Mouse (Mus musculus) splenic B cell, adult 2 months (primary cell): ENCODE measurements at regions not wholly inside any gene's neighbourhood (a gene's known extent, or its start where the extent isn't known, plus 50 kb on each side); places are given as distances from the start of the nearest gene placed in this dataset.

Experiments used
- DNase-seq: peaks from one replicate; pipeline ENCODE4 v3.0.0-alpha.2; 2011; ENCODE audit warnings: low read depth, low spot score
- H3K27me3 ChIP-seq: 2 replicates; pipeline ENCODE4 v1.6.1; 2012; ENCODE audit warnings: mild to moderate bottlenecking, low read length, moderate library complexity, mixed read lengths; ENCODE audit not compliant: control insufficient read depth, poor library complexity, insufficient read depth, severe bottlenecking
- H3K36me3 ChIP-seq: 2 replicates; pipeline ENCODE4 v1.6.1; 2012; ENCODE audit warnings: mild to moderate bottlenecking, low read length, moderate library complexity, mixed read lengths; ENCODE audit not compliant: control insufficient read depth, poor library complexity, insufficient read depth, severe bottlenecking

DNA sequence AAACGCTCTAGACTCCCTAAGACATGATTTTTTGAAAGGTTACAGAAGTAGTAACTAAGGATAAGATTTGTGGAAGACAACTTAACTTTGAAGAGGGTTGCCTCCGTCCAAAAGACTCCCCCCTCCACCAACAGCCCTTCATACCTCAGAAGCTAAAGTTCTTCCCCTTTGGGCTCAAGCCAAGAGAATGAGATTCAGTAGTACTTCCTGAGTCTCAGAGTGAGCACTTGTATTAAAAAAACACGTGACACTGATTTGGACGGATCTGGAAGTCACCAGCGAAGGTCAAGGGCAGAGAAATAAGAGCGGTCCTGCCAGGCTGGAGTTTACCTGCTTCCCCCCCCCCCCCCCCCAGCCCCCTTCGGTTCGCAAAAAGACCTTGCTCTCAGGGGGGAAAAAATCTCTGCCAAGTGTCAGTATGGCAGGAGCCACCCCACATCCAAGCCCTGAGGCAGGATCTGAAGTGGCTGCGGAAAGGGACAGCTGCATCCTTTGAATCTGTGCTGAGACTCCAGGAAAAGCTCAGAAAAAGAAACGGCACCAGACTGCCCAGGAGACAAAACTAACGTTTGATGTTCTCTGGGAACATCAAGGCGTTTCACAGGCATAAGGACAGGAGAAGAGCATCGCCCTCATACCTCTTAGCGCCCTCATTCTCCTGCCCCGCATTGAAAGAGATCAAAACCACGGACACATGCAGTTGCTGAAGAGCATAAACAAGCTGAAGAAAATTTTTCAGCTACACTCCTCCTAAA is 341.2 kb upstream of the Atp2b1 start:
- DNase-seq = no peak
- Histone ChIP-seq H3K27me3 (no peaks in the 10 kb centered on the region), H3K36me3 (no peaks in the 10 kb centered on the region)

DNA sequence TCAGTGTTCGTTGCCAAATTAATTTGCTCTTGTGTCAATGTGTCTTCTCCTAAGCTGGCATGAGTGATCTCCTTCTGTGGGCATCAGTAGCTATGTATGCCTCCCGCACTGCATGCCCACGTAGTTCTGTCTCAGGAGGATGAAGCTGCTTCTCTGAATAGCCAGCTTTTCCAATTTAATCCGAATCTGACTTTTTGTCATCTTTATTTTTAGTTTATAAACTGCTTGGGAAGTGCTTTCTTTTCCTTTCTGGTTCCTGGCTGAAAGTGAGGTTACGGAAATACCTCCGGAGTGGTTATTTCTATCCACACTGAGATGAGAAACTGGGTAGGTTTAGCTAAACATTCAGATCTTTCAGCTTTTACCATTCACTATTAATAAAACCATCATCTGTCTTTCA is 337.2 kb upstream of the Atp2b1 start:
- H3K27me3 ChIP-seq = no peaks in the 10 kb centered on the region
- no peaks in the 10 kb centered on the region for H3K36me3 ChIP-seq

GRCm38 (mm10) chr10:98584776-98585175 is 329.4 kb upstream of the Atp2b1 start:
- no peaks in the 10 kb centered on the region for H3K27me3 ChIP-seq
- DNase-seq = no peak

More for the DNA sequence above, 337.2 kb upstream of the Atp2b1 start:
- DNase-seq = no peak

DNA sequence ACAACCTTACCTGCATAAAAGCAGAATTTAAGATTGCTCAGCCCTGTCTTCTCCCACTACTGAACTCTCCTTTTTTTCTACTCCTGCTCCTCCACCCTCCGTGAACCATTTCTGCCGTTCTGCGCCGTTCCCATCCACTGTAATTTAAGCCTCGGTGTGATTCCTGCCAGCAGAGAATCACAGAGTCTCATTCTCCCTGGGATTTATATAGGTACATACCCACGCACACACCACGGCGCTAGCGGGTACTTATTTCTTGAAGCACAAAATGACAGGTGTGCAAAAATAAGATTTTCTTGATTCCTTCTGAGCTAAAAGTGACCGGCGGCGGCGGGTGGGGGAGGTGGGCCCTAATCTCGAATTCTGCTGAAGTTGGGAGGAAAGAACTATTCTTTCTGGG is 324.5 kb upstream of the Atp2b1 start:
- H3K36me3 ChIP-seq = no peaks in the 10 kb centered on the region
- H3K27me3 ChIP-seq = no peaks in the 10 kb centered on the region
- no peak for DNase-seq

More at GRCm38 (mm10) chr10:98584776-98585175, 329.4 kb upstream of the Atp2b1 start:
- H3K36me3 ChIP-seq = no peaks in the 10 kb centered on the region

- Histone ChIP-seq H3K27me3 (no peaks in the 10 kb centered on the region), H3K36me3 (no peaks in the 10 kb centered on the region)
- no peak for DNase-seq
These were observed 322.1 kb upstream of the Atp2b1 start for GRCm38 (mm10) chr10:98592154-98592553.

GRCm38 (mm10) chr10:98593910-98594309 is 320.3 kb upstream of the Atp2b1 start:
- no peaks in the 10 kb centered on the region for H3K36me3 ChIP-seq
- no peak for DNase-seq
- no peaks in the 10 kb centered on the region for H3K27me3 ChIP-seq

GRCm38 (mm10) chr10:98608221-98608941 is 305.8 kb upstream of the Atp2b1 start:
- DNase-seq = no peak
- Histone ChIP-seq H3K36me3 (no peaks in the 10 kb centered on the region), H3K27me3 (no peaks in the 10 kb centered on the region)

DNA sequence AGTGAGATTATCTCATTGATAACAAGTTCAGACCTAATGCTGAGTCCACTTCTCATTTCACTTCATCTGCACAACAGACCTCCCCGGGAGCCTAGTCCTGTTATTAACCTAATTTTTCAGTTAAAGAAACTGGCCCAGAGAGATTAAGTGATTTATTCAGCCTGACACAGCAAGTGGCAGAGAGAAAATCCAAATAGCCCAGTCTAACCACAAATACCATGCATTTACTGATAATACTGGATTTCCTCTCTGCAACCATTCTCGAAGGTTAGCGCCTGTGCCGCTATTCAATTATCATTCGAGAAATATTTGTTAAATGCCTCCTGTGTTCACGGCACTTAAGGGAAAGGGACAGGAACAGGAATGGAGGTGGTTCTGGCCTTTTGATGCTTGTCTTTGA is 303.5 kb upstream of the Atp2b1 start:
- no peak for DNase-seq
- no peaks in the 10 kb centered on the region for H3K27me3 ChIP-seq
- no peaks in the 10 kb centered on the region for H3K36me3 ChIP-seq

DNA sequence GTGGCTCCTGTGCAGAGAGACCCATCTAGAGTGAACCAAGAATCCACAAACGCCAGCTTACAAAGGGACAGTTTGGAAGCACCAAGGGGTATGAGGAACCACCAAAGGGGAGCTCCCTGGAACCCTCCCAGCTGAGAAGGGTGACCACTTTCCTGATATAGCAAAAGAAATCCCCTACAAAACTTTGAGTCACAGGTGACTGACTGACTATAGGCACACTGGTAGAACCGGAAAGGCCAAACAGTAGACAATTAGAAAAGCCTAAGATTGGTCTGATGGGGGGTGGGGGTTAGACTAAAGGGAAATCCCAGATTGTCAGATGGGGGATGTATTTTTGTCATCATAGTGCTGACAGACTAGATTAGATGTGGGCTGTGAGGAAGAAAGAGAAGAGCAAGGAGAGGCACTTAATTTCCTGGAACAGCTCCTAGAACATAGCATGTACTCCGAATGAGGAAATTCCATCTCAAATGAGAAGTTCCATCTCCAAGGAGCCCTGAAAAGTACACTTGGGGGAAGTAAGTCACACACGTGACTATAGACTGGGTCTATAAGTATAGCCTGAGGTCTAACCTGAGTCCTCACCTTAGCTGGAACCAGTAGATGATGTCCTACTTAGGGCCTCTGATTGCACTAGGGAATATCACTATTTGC is 302.4 kb upstream of the Atp2b1 start:
- Histone ChIP-seq H3K36me3 (no peaks in the 10 kb centered on the region), H3K27me3 (no peaks in the 10 kb centered on the region)
- no peak for DNase-seq

DNA sequence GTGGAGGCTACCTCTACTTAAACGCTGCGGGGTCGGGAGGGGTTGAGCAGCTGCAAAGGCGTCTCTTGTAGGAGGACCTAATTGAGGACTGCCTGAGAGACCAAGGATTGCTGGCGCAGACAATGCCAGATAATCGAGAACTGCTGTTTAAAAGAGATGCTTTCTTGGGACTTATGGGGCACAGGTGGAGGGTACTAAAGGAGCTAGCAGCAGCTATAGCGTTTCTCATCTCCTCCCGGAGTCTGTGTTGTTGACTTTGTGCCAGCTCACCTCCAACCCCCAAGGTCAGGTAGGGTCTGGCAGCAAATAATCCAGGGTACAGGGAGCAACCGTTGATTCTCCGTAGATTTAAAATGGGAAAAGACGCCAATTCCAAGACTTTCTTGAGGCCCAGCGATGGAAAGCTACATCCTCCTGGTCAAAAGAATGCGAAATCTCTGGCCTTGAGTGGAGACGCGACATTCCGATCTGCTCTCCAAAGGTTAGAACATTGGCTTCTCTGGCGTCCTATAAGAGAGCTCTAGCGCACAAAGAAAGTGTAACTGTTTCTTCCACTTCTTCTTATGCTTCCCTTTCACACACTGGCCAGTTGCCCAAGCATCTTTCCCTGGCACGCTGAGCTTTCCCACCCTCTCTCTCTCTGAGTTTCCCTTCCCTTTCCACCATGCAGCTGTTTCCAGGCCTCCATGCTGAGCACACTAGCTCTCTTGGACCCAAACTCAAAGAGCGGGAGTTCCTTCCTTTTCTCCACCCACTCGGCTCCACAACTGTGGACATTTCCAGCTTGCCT is 295.3 kb upstream of the Atp2b1 start:
- DNase-seq = no peak
- no peaks in the 10 kb centered on the region for H3K27me3 ChIP-seq
- no peaks in the 10 kb centered on the region for H3K36me3 ChIP-seq

DNA sequence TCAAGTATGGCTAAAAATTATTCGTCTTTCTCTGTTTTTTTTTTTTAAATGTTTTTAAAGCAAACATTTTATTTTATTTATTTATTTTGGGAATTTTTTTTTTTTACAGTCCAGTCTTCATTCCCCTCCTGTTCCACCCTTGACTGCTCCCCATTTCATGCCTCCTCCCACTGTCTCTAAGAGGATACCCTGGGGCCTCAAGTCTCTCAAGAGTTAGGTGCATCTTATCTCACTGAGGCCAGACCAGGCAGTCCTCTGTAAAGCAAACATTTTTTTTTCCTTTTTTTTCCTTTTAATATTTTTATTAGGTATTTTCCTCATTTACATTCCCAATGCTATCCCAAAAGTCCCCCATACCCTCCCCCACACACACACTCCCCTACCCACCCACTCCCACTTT is 290.1 kb upstream of the Atp2b1 start:
- H3K36me3 ChIP-seq = no peaks in the 10 kb centered on the region
- no peak for DNase-seq
- H3K27me3 ChIP-seq = no peaks in the 10 kb centered on the region

DNA sequence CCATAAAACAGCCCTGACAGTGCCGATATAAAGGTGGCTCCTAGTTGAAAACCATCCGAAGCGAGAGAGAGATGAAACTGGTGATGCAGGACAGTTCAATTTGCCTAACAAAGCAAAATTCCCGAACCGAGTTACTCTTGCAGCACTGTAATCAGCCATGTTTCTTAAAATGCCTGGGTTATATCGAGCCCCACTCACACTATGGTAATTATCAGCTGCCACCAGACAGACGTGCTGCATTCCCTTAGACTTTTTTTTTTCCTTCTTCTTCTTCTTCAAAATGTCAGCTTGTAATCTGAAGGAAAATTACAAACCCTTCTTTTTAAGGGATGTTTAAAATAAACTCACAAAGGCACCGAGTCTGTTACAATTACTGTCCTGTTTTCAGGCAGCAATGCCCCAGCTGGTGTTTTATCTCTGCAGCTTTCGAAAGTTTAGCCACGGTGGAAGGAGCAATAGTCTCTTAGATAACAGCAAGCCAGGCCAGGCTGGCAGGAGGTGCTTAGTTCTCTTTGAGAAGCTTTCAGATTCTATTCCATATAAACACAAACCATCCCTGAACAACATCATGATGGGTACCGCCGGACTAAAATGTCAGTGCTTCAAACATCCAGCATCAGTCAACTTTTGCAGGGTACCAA is 289.4 kb upstream of the Atp2b1 start:
- DNase-seq = no peak
- no peaks in the 10 kb centered on the region for H3K36me3 ChIP-seq
- no peaks in the 10 kb centered on the region for H3K27me3 ChIP-seq

- no peaks in the 10 kb centered on the region for H3K27me3 ChIP-seq
- DNase-seq = no peak
- H3K36me3 ChIP-seq = no peaks in the 10 kb centered on the region
These were observed 286.0 kb upstream of the Atp2b1 start for GRCm38 (mm10) chr10:98628191-98628590.

GRCm38 (mm10) chr10:98629248-98629647 is 285.0 kb upstream of the Atp2b1 start:
- no peaks in the 10 kb centered on the region for H3K36me3 ChIP-seq
- DNase-seq = no peak
- H3K27me3 ChIP-seq = no peaks in the 10 kb centered on the region
